Mouse (Mus musculus): ENCODE data around the gene Tanc1. TPM values are rescaled to one million over a fixed set of nuclear protein-coding genes. Genes with fewer than 3 reads are reported as not detected.

The Tanc1 gene
- 20.0 TPM for polyA plus RNA-seq (2014; fragmentation: Illumina TruSeq; extraction: RNeasy Lipid Tissue Mini Kit (QIAGEN cat#74804); ENCODE audit: low replicate concordance)

GRCm38 (mm10) chr2:59611831-59612732, at the start of gene Tanc1:
Tanc1 (plus strand) TSS chr2:59612042.

GRCm38 (mm10) chr2:59881831-59882741, 270.2 kb downstream of the Tanc1 start, which contains the start of gene Wdsub1:
Wdsub1 (minus strand) TSS chr2:59882591.

Other genes with a start within 250 kb of the Tanc1 start
- not detected for gene Dapl1, start 127.4 kb upstream of the Tanc1 start, polyA plus RNA-seq (2014; fragmentation: Illumina TruSeq; extraction: RNeasy Lipid Tissue Mini Kit (QIAGEN cat#74804); ENCODE audit: low replicate concordance)

Data from small intestine, adult 10 weeks (tissue).